ENCODE assay signal across 8 mouse cellular contexts in genomic region chr16:32608712-32609400, GRCm38 (mm10). TPM values are rescaled to one million over a fixed set of nuclear protein-coding genes. Genes with fewer than 3 reads are reported as not detected.
DNase-seq lines count a peak whose midpoint lies in the region; ATAC-seq and TF ChIP-seq lines count a peak whose summit lies in the region.

Tfrc (plus strand) TSS chr16:32608920.

- H3K9ac ChIP-seq in CH12.LX (ENCODE audit: insufficient read depth, low read depth): peak within 1 kb of the TSS; percentile 62
- peak within 1 kb of the TSS; percentile 89 for H3K9ac ChIP-seq in forebrain, embryonic 11.5 days (ENCODE audit: low read length)
- peak within 1 kb of the TSS; percentile 91 for H3K9ac ChIP-seq in heart, embryonic 16.5 days (ENCODE audit: low read length)
- peak within 1 kb of the TSS; percentile 85 for H3K9ac ChIP-seq in liver, embryonic 15.5 days
- H3K9ac ChIP-seq in neural tube, embryonic 12.5 days: peak within 1 kb of the TSS; percentile 71

- H3K4me2 ChIP-seq in CH12.LX (ENCODE audit: insufficient read depth, low read depth, poor library complexity, severe bottlenecking): peak within 1 kb of the TSS; percentile 44; the same call in 1 of the 2 replicates
- H3K4me2 ChIP-seq in forebrain, embryonic 11.5 days (ENCODE audit: low read depth, low read length, severe bottlenecking): peak within 1 kb of the TSS; percentile 62
- peak within 1 kb of the TSS; percentile 75 for H3K4me2 ChIP-seq in heart, embryonic 16.5 days (ENCODE audit: low read depth, low read length)
- peak within 1 kb of the TSS; percentile 79 for H3K4me2 ChIP-seq in liver, embryonic 15.5 days
- peak within 1 kb of the TSS; percentile 70 for H3K4me2 ChIP-seq in neural tube, embryonic 12.5 days (replicated peaks)

- peaks cover 47% of the 10 kb centered on the region for H3K79me2 ChIP-seq in CH12.LX (replicated peaks; ENCODE audit: control insufficient read depth, extremely low read depth, insufficient read depth, poor library complexity, severe bottlenecking)

- H3K9me3 ChIP-seq in CH12.LX (replicated peaks; ENCODE audit: low read length): no peaks in the 10 kb centered on the region
- H3K9me3 ChIP-seq in forebrain, embryonic 11.5 days (ENCODE audit: control insufficient read depth, low read length): no peaks in the 10 kb centered on the region
- no peaks in the 10 kb centered on the region for H3K9me3 ChIP-seq in heart, embryonic 16.5 days (replicated peaks; ENCODE audit: control insufficient read depth, low read length)
- H3K9me3 ChIP-seq in liver, embryonic 15.5 days (replicated peaks): no peaks in the 10 kb centered on the region
- no peaks in the 10 kb centered on the region for H3K9me3 ChIP-seq in neural tube, embryonic 12.5 days

- ATAC-seq in forebrain, embryonic 11.5 days (replicated peaks; ENCODE audit: low FRiP score): peak; percentile 99
- peak; percentile 99 for ATAC-seq in heart, embryonic 16.5 days (replicated peaks; ENCODE audit: extremely low read depth, insufficient read depth, low FRiP score)
- peak; percentile 91 for ATAC-seq in liver, embryonic 15.5 days (ENCODE audit: insufficient read depth)
- ATAC-seq in neural tube, embryonic 12.5 days (ENCODE audit: low FRiP score, low read depth): peak; percentile 97

- dilution Hi-C loops in CH12.LX (cut with MboI; ENCODE audit: extremely low pct_ligation_motif_present, extremely low pct_unique_long_range_greater_than_20kb, low sequenced_read_pairs): no loop called here

- peak; percentile 100 for TF ChIP-seq POLR2A in CH12.LX (IDR thresholded peaks at IDR 0.05; ENCODE audit: low read depth, low read length)

- TF ChIP-seq RAD21 in CH12.LX (IDR thresholded peaks at IDR 0.05; ENCODE audit: low read depth, low read length): no peak

- DNase-seq in CH12.LX (ENCODE audit: extremely low read depth): peak; percentile 100
- DNase-seq in c-Kit-positive CD71-positive TER-119-negative erythroid progenitor cells, embryonic 14.5 days (ENCODE audit: low read depth): peak; percentile 98
- DNase-seq in forebrain, embryonic 11.5 days (ENCODE audit: low spot score): peak; percentile 100
- peak; percentile 98 to 99 for DNase-seq in kidney, postnatal 36 days
- DNase-seq in telencephalon, adult 2 months (ENCODE audit: low read depth, low spot score): peak; percentile 95

- H3K4me3 ChIP-seq in CH12.LX (replicated peaks in 1 of 3; ENCODE audit: low read depth in 2 of 3, low read length in 2 of 3, poor library complexity in 1 of 3): peak within 1 kb of the TSS; percentile 78 to 90 (median 87)
- peak within 1 kb of the TSS; percentile 76 for H3K4me3 ChIP-seq in forebrain, embryonic 11.5 days (ENCODE audit: low read depth, low read length)
- H3K4me3 ChIP-seq in heart, embryonic 16.5 days (ENCODE audit: low read length): peak within 1 kb of the TSS; percentile 81
- H3K4me3 ChIP-seq in liver, embryonic 15.5 days (replicated peaks): peak within 1 kb of the TSS; percentile 74
- peak within 1 kb of the TSS; percentile 76 for H3K4me3 ChIP-seq in neural tube, embryonic 12.5 days

- no peak for TF ChIP-seq EP300 in CH12.LX (IDR thresholded peaks at IDR 0.05; ENCODE audit: low read length)

- in situ Hi-C loops in CH12.LX (cut with MboI; ENCODE audit: low pct_ligation_motif_present, low pct_unique_long_range_greater_than_20kb, low sequenced_read_pairs): loop anchor here (5.0 kb wide), 1 partner anchor 37 kb away; no protein-coding TSS in a partner anchor

- peaks cover 0 to 2% of the 10 kb centered on the region in 2 experiments for H3K36me3 ChIP-seq in CH12.LX (replicated peaks in 1 of 2; ENCODE audit: control insufficient read depth in 1 of 2, insufficient read depth in 1 of 2, low read length in 1 of 2)
- no peaks in the 10 kb centered on the region for H3K36me3 ChIP-seq in forebrain, embryonic 11.5 days (ENCODE audit: control insufficient read depth, insufficient read depth, low read length)
- H3K36me3 ChIP-seq in heart, embryonic 16.5 days (ENCODE audit: control insufficient read depth, insufficient read depth): no peaks in the 10 kb centered on the region
- peaks cover 19% of the 10 kb centered on the region for H3K36me3 ChIP-seq in liver, embryonic 15.5 days (replicated peaks)
- H3K36me3 ChIP-seq in neural tube, embryonic 12.5 days: no peaks in the 10 kb centered on the region

- no peak for TF ChIP-seq CTCF in CH12.LX (conservative IDR thresholded peaks at IDR 0.05 in 1 of 2, IDR thresholded peaks at IDR 0.05 in 1 of 2; ENCODE audit: low read depth in 2 of 2, low read length in 2 of 2)

- under 1% methylated on average over 73 of the region's 73 CpGs for WGBS in forebrain, embryonic 11.5 days
- under 1% methylated on average over 73 of the region's 73 CpGs for WGBS in heart, embryonic 16.5 days
- under 1% methylated on average over 71 of the region's 73 CpGs for WGBS in liver, embryonic 15.5 days (ENCODE audit: insufficient replicate concordance)
- under 1% methylated on average over 73 of the region's 73 CpGs for WGBS in neural tube, embryonic 12.5 days

- peaks cover 0 to 44% of the 10 kb centered on the region in 2 experiments; a peak in 2 of 4 replicates for H3K4me1 ChIP-seq in CH12.LX (ENCODE audit: control insufficient read depth in 1 of 2, insufficient read depth in 2 of 2)
- H3K4me1 ChIP-seq in forebrain, embryonic 11.5 days (replicated peaks; ENCODE audit: control insufficient read depth, insufficient read depth, low read length): peaks cover 2% of the 10 kb centered on the region; the same call in 1 of the 2 replicates
- peaks cover 10% of the 10 kb centered on the region for H3K4me1 ChIP-seq in heart, embryonic 16.5 days (ENCODE audit: control insufficient read depth, insufficient read depth, low read length)
- peaks cover 29% of the 10 kb centered on the region for H3K4me1 ChIP-seq in liver, embryonic 15.5 days (replicated peaks)
- H3K4me1 ChIP-seq in neural tube, embryonic 12.5 days: peaks cover 9% of the 10 kb centered on the region

- H3K27me3 ChIP-seq in CH12.LX (replicated peaks): no peaks in the 10 kb centered on the region
- no peaks in the 10 kb centered on the region for H3K27me3 ChIP-seq in forebrain, embryonic 11.5 days (ENCODE audit: control insufficient read depth, insufficient read depth, low read length)
- H3K27me3 ChIP-seq in heart, embryonic 16.5 days (ENCODE audit: control insufficient read depth, insufficient read depth, low read length): no peaks in the 10 kb centered on the region
- H3K27me3 ChIP-seq in liver, embryonic 15.5 days: no peaks in the 10 kb centered on the region
- no peaks in the 10 kb centered on the region for H3K27me3 ChIP-seq in neural tube, embryonic 12.5 days (replicated peaks)

- peak within 1 kb of the TSS; percentile 72 for H3K27ac ChIP-seq in CH12.LX (ENCODE audit: insufficient read depth, low read depth)
- H3K27ac ChIP-seq in forebrain, embryonic 11.5 days (ENCODE audit: low read depth, low read length): peak within 1 kb of the TSS; percentile 89
- H3K27ac ChIP-seq in heart, embryonic 16.5 days (ENCODE audit: low read length): peak within 1 kb of the TSS; percentile 95
- H3K27ac ChIP-seq in liver, embryonic 15.5 days (replicated peaks): peak within 1 kb of the TSS; percentile 94
- H3K27ac ChIP-seq in neural tube, embryonic 12.5 days: peak within 1 kb of the TSS; percentile 79

TF ChIP-seq in CH12.LX, 34 proteins besides CTCF, POLR2A, EP300 and RAD21 (continues in another document):
- 0 out of 2 replicates have a peak, but pooled peaks have one; percentile 8 for TF ChIP-seq USF2 (conservative IDR thresholded peaks at IDR 0.05; ENCODE audit: low read depth, low read length)
- TF ChIP-seq HCFC1 (IDR thresholded peaks at IDR 0.05; ENCODE audit: low read depth, low read length): peak; percentile 73
- TF ChIP-seq SMC3 (IDR thresholded peaks at IDR 0.05; ENCODE audit: low read depth, low read length): peak; percentile 9; the same call in 1 of the 2 replicates
- TF ChIP-seq UBTF (IDR thresholded peaks at IDR 0.05; ENCODE audit: low read depth, low read length): peak; percentile 75; the same call in 1 of the 2 replicates
- no peak for TF ChIP-seq JUN (IDR thresholded peaks at IDR 0.05; ENCODE audit: insufficient read depth, low read depth, low read length)
- TF ChIP-seq NELFE (IDR thresholded peaks at IDR 0.05; ENCODE audit: low read depth, low read length): peak; percentile 100
- peak; percentile 86 for TF ChIP-seq BHLHE40 (IDR thresholded peaks at IDR 0.05; ENCODE audit: low read depth, low read length)
- peak; percentile 77 for TF ChIP-seq ELF1 (IDR thresholded peaks at IDR 0.05; ENCODE audit: low read depth, low read length)
- peak; percentile 24; the same call in 1 of the 2 replicates for TF ChIP-seq USF1 (IDR thresholded peaks at IDR 0.05; ENCODE audit: low read depth, low read length)
- peak; percentile 83 for TF ChIP-seq RCOR1 (conservative IDR thresholded peaks at IDR 0.05; ENCODE audit: low read depth, low read length)
- TF ChIP-seq ZNF384 (IDR thresholded peaks at IDR 0.05; ENCODE audit: low read depth, low read length): no peak
- TF ChIP-seq E2F4 (IDR thresholded peaks at IDR 0.05; ENCODE audit: insufficient replicate concordance, low read depth, low read length): peak; percentile 94
- TF ChIP-seq ZKSCAN1 (IDR thresholded peaks at IDR 0.05; ENCODE audit: borderline replicate concordance, low read depth, low read length): no peak
- peak; percentile 63 for TF ChIP-seq IRF4 (IDR thresholded peaks at IDR 0.05; ENCODE audit: low read depth, low read length)
- peak; percentile 97 for TF ChIP-seq MAX (IDR thresholded peaks at IDR 0.05; ENCODE audit: low read length)
- peak; percentile 97 for TF ChIP-seq TBP (conservative IDR thresholded peaks at IDR 0.05; ENCODE audit: low read depth, low read length)
- peak; percentile 99 for TF ChIP-seq MXI1 (IDR thresholded peaks at IDR 0.05; ENCODE audit: low read depth, low read length)
- TF ChIP-seq MYC (IDR thresholded peaks at IDR 0.05; ENCODE audit: low read depth, low read length): peak; percentile 86
- TF ChIP-seq ZMIZ1 (IDR thresholded peaks at IDR 0.05; ENCODE audit: low read depth, low read length): peak; percentile 99
- no peak for TF ChIP-seq JUND (conservative IDR thresholded peaks at IDR 0.05; ENCODE audit: low read depth, low read length)
- TF ChIP-seq GABPA (IDR thresholded peaks at IDR 0.05; ENCODE audit: insufficient replicate concordance, low read depth, low read length): no peak
- peak; percentile 99 for TF ChIP-seq SIN3A (IDR thresholded peaks at IDR 0.05; ENCODE audit: low read length)

RNA-seq across cellular contexts. Expression of gene Tfrc, which starts in this region (rescaled TPM):
- total RNA-seq in CH12.LX (2012; rRNA removed) (328 and 358 TPM in 2 replicates), CH12.LX (2014; rRNA removed) (840 and 921 TPM in 2 replicates)
- polyA plus RNA-seq in CH12.LX (2012; ENCODE audit: insufficient read length, low read depth): 186 and 190 TPM in 2 replicates
- 68.4 and 73.6 TPM in 2 replicates for polyA plus RNA-seq in forebrain, embryonic 11.5 days (2014; fragmentation: Nextera tagmentation; extraction: Ambion mirVana)
- 49.2 and 53.8 TPM in 2 replicates for polyA plus RNA-seq in heart, embryonic 16.5 days (2015; fragmentation: Nextera tagmentation; extraction: Ambion mirVana)
- 285 and 299 TPM in 2 replicates for polyA plus RNA-seq in liver, embryonic 15.5 days (2015; fragmentation: Nextera tagmentation; extraction: Ambion mirVana)
- polyA plus RNA-seq in neural tube, embryonic 12.5 days (2016; fragmentation: Nextera tagmentation; extraction: Ambion mirVana): 48.6 and 48.8 TPM in 2 replicates

Comparison
In these comparisons a context has a peak if more than half of its experiments do, and no peak if none do; other contexts are left out.
1. Peak in every context shown above with its lines: DNase-seq, ATAC-seq, H3K4me3 ChIP-seq and H3K27ac ChIP-seq.